Mouse (Mus musculus) cerebellum, adult 8-10 months (tissue): ENCODE measurements at regions not wholly inside any gene's neighbourhood (a gene's known extent, or its start where the extent isn't known, plus 50 kb on each side); places are given as distances from the start of the nearest gene placed in this dataset.

Experiments used
- DNase-seq: peaks from one replicate; pipeline ENCODE4 v3.0.0; 2022

- DNase-seq: no peak
Measured at GRCm38 (mm10) chr7:79543231-79544071, 74.0 kb downstream of the Rhcg start.

GRCm38 (mm10) chr7:79542379-79543015, 75.0 kb downstream of the Rhcg start:
- no peak for DNase-seq

- no peak for DNase-seq
Measured at GRCm38 (mm10) chr7:79540246-79540645, 74.1 kb upstream of the Polg start.

- DNase-seq: no peak
Measured at GRCm38 (mm10) chr7:79539426-79539825, 73.3 kb upstream of the Polg start.

GRCm38 (mm10) chr7:79536157-79536641, 70.0 kb upstream of the Polg start:
- peak; percentile 62 for DNase-seq

- peak; percentile 65 for DNase-seq
Measured at GRCm38 (mm10) chr7:79535251-79536111, 69.3 kb upstream of the Polg start.

GRCm38 (mm10) chr7:79534819-79535218, 68.7 kb upstream of the Polg start:
- DNase-seq: no peak

GRCm38 (mm10) chr7:79534381-79534780, 68.2 kb upstream of the Polg start:
- DNase-seq: no peak

- peak; percentile 29 for DNase-seq
Measured at GRCm38 (mm10) chr7:79532626-79533140, 66.5 kb upstream of the Polg start.

- peak; percentile 42 for DNase-seq
Measured at GRCm38 (mm10) chr7:79531551-79532356, 65.6 kb upstream of the Polg start.

- peak; percentile 58 for DNase-seq
Measured at GRCm38 (mm10) chr7:79531142-79531541, 65.0 kb upstream of the Polg start.

GRCm38 (mm10) chr7:79529480-79529879, 63.3 kb upstream of the Polg start:
- DNase-seq: no peak

GRCm38 (mm10) chr7:79527984-79528383, 61.8 kb upstream of the Polg start:
- DNase-seq: no peak

- DNase-seq: no peak
Measured at GRCm38 (mm10) chr7:79525690-79526630, 59.8 kb upstream of the Polg start.

GRCm38 (mm10) chr7:79524921-79525320, 58.8 kb upstream of the Polg start:
- DNase-seq: no peak

- DNase-seq: no peak
Measured at GRCm38 (mm10) chr7:79523696-79524095, 57.5 kb upstream of the Polg start.

GRCm38 (mm10) chr7:79522046-79522445, 55.9 kb upstream of the Polg start:
- DNase-seq: no peak

GRCm38 (mm10) chr7:79521259-79521658, 55.1 kb upstream of the Polg start:
- DNase-seq: peak; percentile 61

GRCm38 (mm10) chr7:79520222-79520710, 54.1 kb upstream of the Polg start:
- peak; percentile 71 for DNase-seq

- DNase-seq: no peak
Measured at GRCm38 (mm10) chr7:79518928-79519327, 52.8 kb upstream of the Polg start.
